Mouse (Mus musculus) intestine, postnatal 0 days (tissue): Measurements from ENCODE around the gene Gpatch2. TPM values are rescaled to one million over a fixed set of nuclear protein-coding genes. Genes with fewer than 3 reads are reported as not detected.

Experiments used
- ATAC-seq: fragments of 200-750 bp; cut with Nextera tagmentation; 2 replicates; pipeline ENCODE4 v1.8.0; 2017; ENCODE audit warnings: mild to moderate bottlenecking, moderate TSS enrichment, moderate library complexity
- H3K27ac ChIP-seq: fragments of 300-500 bp; sonication (generic); 2 replicates; pipeline ENCODE4 v1.5.1; 2014; ENCODE audit warnings: mild to moderate bottlenecking, low read depth, low read length, moderate library complexity
- H3K27me3 ChIP-seq: fragments of 300-500 bp; sonication (generic); replicated peaks from 2 replicates; pipeline ENCODE4 v1.6.1; 2014; ENCODE audit warnings: low read length, mixed read lengths; ENCODE audit not compliant: control insufficient read depth, insufficient read depth
- H3K36me3 ChIP-seq: fragments of 300-500 bp; sonication (generic); 2 replicates; pipeline ENCODE4 v1.6.1; 2014; ENCODE audit warnings: mild to moderate bottlenecking, moderate library complexity; ENCODE audit not compliant: control insufficient read depth, insufficient read depth
- H3K4me1 ChIP-seq: fragments of 300-500 bp; sonication (generic); replicated peaks from 2 replicates; pipeline ENCODE4 v1.6.1; 2014; ENCODE audit warnings: antibody characterized with exemption, low read length, mixed read lengths; ENCODE audit not compliant: control insufficient read depth, insufficient read depth
- H3K4me2 ChIP-seq: fragments of 300-500 bp; sonication (generic); replicated peaks from 2 replicates; pipeline ENCODE4 v1.6.1; 2014; ENCODE audit warnings: low read depth, mild to moderate bottlenecking, moderate library complexity
- H3K4me3 ChIP-seq: fragments of 300-500 bp; sonication (generic); 2 replicates; pipeline ENCODE4 v1.5.1; 2014; ENCODE audit warnings: low read depth, low read length
- H3K9ac ChIP-seq: fragments of 300-500 bp; sonication (generic); 2 replicates; pipeline ENCODE4 v1.6.1; 2014; ENCODE audit warnings: mild to moderate bottlenecking, low read depth, low read length
- H3K9me3 ChIP-seq: fragments of 300-500 bp; sonication (generic); 2 replicates; pipeline ENCODE4 v1.6.1; 2016; ENCODE audit warnings: mixed run types; ENCODE audit not compliant: control insufficient read depth
- CTCF ChIP-seq: sonication (generic); IDR thresholded peaks from 2 replicates; pipeline ENCODE4 v1.5.1; 2016; ENCODE audit warnings: low read depth, mild to moderate bottlenecking, control low read depth, antibody characterized with exemption, moderate library complexity
- WGBS: fragments of 180-500 bp; shearing (Covaris S2); extraction: QIAGEN DNeasy Blood & Tissue Kit; methylation state at CpG from one replicate; pipeline ENCODE4 v1.1.7; 2014; 5-methylcytosine and 5-hydroxymethylcytosine counted together
- polyA plus RNA-seq: library from polyadenylated mRNA; unstranded; fragments of >200 nt; fragmentation: Nextera tagmentation; extraction: Ambion mirVana; gene quantifications from 2 replicates; pipeline ENCODE4 v1.2.1, GENCODE M21; 2015

The Gpatch2 gene
- polyA plus RNA-seq, 1 experiment from 2014 or later: 8.9 TPM

DNA sequence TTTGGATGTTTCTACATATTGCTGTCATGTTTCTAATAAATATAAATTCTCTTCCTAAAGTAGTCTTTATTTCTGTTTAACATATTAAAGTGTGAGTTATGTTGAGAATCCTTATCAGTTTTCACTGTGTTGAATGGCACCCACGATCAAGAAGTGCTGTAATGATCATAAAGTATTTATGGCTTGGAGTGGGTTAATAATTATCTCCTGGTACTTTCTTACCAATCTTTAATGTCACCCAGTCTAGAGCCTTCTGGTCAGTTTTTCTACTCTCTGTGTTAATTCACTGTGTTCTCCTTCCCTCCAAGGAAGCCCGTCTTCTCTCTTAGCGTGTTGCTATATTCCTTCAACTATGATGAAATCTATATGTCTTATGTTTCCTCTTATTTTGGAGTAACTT, 25.0 kb downstream of the Gpatch2 start:
- H3K4me1 ChIP-seq: 0 out of 2 replicates have a peak, but pooled peaks cover 2% of the 10 kb centered on the region
- H3K27me3 ChIP-seq: no peaks in the 10 kb centered on the region
- no peaks in the 10 kb centered on the region for H3K9me3 ChIP-seq
- no peak for TF ChIP-seq CTCF
- 61% methylated on average over 3 of the region's 3 CpGs for WGBS
- H3K4me3 ChIP-seq: no peak overlapping the region
- ATAC-seq: peak; percentile 62; the same call in 1 of the 2 replicates
- H3K27ac ChIP-seq: no peak overlapping the region
- H3K36me3 ChIP-seq: no peaks in the 10 kb centered on the region
- H3K4me2 ChIP-seq: 0 out of 2 replicates have a peak overlapping the region, but pooled peaks have one; percentile 17
- H3K9ac ChIP-seq: no peak overlapping the region

DNA sequence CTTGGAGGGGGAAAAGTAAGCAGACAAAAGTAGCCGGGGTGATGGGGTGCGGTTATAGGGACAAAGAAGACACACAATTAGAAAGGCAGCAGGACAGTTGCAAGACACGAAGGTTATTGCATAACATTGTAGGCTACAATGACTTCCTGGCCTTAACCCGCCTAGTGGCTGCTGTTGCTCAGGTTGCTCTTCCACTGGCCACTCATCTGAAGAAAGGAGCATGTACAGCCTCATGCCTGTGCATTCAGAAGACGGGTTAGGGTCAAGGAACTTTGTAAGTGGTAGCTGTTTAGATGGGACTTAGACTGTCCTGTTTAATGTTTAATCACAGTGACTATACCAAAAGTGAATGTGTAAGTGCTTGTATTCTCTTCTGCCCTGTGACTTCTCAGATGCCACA, 26.0 kb downstream of the Gpatch2 start:
- no peak overlapping the region for H3K9ac ChIP-seq
- H3K27me3 ChIP-seq: no peaks in the 10 kb centered on the region
- no peak overlapping the region for H3K4me3 ChIP-seq
- H3K4me1 ChIP-seq: 0 out of 2 replicates have a peak, but pooled peaks cover 2% of the 10 kb centered on the region
- WGBS: 57% methylated on average over 5 of the region's 5 CpGs
- no peak overlapping the region for H3K27ac ChIP-seq
- TF ChIP-seq CTCF: peak; percentile 44
- H3K4me2 ChIP-seq: no peak overlapping the region
- H3K9me3 ChIP-seq: no peaks in the 10 kb centered on the region
- ATAC-seq: peak; percentile 42
- H3K36me3 ChIP-seq: no peaks in the 10 kb centered on the region; the same call in 1 of the 2 replicates

DNA sequence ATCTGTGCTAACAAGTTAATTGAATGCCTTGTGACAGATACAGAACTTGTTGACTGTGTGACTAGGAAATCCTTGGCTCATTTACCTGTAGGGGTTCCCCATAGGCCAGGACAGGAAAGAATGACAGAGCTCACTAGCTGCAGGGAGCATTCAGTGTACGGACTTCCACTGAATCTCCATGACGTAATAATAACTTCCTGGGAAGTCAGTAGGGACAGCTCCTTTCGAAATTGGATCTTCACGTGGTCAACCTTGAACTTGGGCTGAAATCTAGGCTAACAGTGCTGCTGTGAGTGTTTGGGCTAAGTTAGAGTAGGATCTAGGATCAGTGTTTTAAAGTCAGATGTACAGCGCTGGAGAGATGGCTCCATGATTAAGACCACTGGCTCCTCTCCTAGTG, 29.4 kb downstream of the Gpatch2 start:
- Histone ChIP-seq H3K9me3 (no peaks in the 10 kb centered on the region), H3K4me2 (no peak overlapping the region), H3K4me1 (0 out of 2 replicates have a peak, but pooled peaks cover 2% of the 10 kb centered on the region), H3K9ac (no peak overlapping the region), H3K27me3 (no peaks in the 10 kb centered on the region), H3K27ac (no peak overlapping the region), H3K4me3 (no peak overlapping the region), H3K36me3 (no peaks in the 10 kb centered on the region; the same call in 1 of the 2 replicates)
- WGBS: 84% methylated on average over 5 of the region's 5 CpGs
- ATAC-seq: no peak
- TF ChIP-seq CTCF: no peak

DNA sequence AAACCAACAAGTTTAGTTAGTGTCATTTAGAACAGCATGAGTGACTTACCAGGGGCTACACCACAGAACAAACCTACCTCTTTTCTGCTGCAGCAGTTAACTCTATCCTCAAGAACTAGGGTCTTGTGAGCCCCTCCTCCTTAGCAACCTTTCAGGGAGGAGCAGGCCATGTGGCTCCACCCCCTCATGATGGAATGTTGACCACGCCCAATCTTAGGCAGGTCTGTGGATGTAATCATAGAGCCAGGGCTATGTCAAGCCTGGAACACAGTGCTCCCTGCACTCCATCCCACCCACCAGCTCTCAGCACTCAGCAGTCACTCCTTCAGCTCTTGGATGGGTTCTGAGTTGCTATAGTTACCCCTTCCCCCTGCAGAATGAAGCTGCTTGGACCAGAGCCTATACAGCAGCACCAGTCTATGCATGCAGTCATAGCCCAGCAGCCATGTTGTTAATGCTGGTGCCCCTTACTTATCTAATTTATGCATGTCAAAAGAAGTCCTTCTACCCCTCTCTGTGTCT, 35.5 kb downstream of the Gpatch2 start:
- Histone ChIP-seq H3K27ac (no peak overlapping the region), H3K4me2 (no peak overlapping the region), H3K4me1 (no peaks in the 10 kb centered on the region), H3K27me3 (no peaks in the 10 kb centered on the region), H3K9me3 (no peaks in the 10 kb centered on the region), H3K9ac (no peak overlapping the region), H3K36me3 (peaks cover 3% of the 10 kb centered on the region; the same call in 1 of the 2 replicates), H3K4me3 (no peak overlapping the region)
- 89% methylated on average over 1 of the region's 1 CpGs for WGBS
- ATAC-seq: no peak
- no peak for TF ChIP-seq CTCF

DNA sequence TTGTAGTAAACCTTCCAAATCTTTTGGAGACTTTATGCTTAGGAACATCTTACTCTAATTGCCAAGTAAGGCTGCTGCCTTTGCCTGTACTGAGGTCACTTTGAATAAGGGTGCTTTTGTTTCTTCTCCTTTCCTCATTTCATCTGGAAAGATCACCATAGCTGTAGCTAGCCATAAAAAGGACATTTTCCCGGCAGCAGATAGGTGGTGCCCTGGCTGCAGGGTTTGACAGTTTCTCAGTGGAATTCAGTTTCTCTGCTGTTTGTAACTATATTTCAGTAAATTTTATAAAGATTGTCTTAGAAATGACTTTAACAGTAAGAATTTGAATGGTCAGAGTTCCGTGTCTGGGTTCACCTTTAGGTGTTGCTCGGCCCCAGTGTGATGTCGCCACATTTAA, 43.4 kb downstream of the Gpatch2 start:
- Histone ChIP-seq H3K36me3 (no peaks in the 10 kb centered on the region), H3K4me3 (no peak overlapping the region), H3K9ac (no peak overlapping the region), H3K27me3 (no peaks in the 10 kb centered on the region), H3K4me1 (no peaks in the 10 kb centered on the region), H3K9me3 (no peaks in the 10 kb centered on the region), H3K4me2 (no peak overlapping the region), H3K27ac (no peak overlapping the region)
- no peak for ATAC-seq
- peak; percentile 31 for TF ChIP-seq CTCF
- 85% methylated on average over 4 of the region's 4 CpGs for WGBS

DNA sequence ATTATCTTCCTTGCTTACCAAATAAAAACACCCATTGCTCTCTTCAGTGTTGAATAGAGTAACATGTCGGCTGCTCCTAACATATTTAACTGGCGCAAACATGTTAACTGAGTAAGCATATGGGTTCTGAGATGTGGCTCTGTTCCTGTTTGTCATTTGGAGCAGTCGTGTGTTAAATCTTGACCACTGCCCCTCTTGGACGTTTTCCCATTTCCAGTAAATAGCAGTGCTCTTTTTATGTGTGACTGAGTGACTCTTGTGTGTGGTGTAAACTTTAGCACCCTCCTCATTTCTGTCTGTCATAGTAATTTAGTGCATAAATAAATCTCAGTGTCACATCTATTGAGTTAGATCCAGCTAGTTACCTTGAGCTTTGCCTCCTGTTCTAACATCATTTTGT, 52.3 kb downstream of the Gpatch2 start:
- no peak overlapping the region for H3K4me3 ChIP-seq
- no peak overlapping the region for H3K27ac ChIP-seq
- no peak for TF ChIP-seq CTCF
- no peak for ATAC-seq
- no peaks in the 10 kb centered on the region for H3K4me1 ChIP-seq
- no peaks in the 10 kb centered on the region for H3K9me3 ChIP-seq
- no peaks in the 10 kb centered on the region for H3K27me3 ChIP-seq
- WGBS: 69% methylated on average over 4 of the region's 4 CpGs
- H3K4me2 ChIP-seq: no peak overlapping the region
- H3K36me3 ChIP-seq: no peaks in the 10 kb centered on the region
- no peak overlapping the region for H3K9ac ChIP-seq
